Mouse (Mus musculus): Measurements from ENCODE around the gene Lrat. TPM values are rescaled to one million over a fixed set of nuclear protein-coding genes. Genes with fewer than 3 reads are reported as not detected.

The Lrat gene
- polyA plus RNA-seq, 1 experiment = 3.4 TPM

DNA sequence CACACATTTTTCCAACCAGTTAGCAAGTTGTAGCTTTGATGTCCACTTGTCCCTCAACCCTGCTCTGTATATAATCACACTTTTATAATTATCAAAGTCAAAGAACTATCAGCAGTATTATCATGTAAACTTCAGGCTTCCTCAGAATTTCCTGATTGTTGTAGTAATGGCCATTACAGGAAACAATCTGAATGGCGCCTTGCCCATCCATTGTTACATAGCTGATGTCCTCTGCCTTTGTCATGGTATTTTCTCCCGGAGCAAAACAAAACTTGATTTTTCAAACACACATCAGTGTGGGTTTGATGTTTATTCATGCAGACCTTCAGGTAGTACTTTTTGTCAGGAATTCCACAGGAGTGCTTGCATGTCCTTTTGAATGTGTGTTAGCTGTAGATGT, 4.9 kb upstream of the Lrat start:
- H3K4me3 ChIP-seq (ENCODE audit: control insufficient read depth, low read depth, low read length) = no peak overlapping the region
- H3K27ac ChIP-seq (ENCODE audit: control insufficient read depth, insufficient read depth, low read depth, low read length) = no peak overlapping the region
- TF ChIP-seq CTCF (IDR thresholded peaks at IDR 0.05; ENCODE audit: control insufficient read depth, insufficient read depth, insufficient replicate concordance, low read depth, low read length) = no peak
- H3K4me1 ChIP-seq (ENCODE audit: control insufficient read depth, insufficient read depth, low read length) = peaks cover 6% of the 10 kb centered on the region
- no peaks in the 10 kb centered on the region for H3K27me3 ChIP-seq (ENCODE audit: control insufficient read depth, insufficient read depth, low read length)
- no peaks in the 10 kb centered on the region for H3K36me3 ChIP-seq (ENCODE audit: control insufficient read depth, insufficient read depth, low read length)

DNA sequence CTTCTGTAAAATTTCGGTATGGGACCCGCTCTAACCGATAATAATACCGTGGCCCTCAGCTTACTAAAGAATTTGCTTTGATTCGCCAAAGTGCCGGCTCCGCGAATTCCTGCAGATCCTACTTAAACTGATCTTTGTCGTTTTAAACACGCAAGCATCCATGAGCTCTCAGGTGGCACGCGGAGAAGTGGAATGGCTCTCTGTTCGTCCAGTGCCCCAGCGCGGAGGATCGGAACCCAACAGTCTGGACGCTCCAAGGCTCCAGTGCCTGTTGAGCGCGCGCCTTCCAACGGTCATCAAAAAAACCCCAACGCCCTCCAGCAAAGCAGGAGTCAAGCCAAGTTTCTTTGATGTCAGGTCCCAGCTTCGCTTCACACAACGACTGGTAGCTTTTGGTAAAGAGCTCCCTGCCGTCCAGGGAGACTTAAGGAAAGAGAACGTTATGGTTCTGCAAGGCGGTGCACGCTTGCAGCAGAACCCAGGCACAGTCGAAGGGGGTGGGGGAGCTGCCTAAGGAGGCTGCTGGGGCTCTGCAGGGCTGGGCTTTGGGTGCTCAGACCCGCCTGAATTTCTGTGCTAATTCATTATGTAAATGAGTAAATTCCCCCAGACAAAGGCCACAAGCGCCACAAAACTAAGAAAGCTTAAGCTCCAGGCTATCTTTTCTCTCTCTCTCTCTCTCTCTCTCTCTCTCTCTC, 587 bp upstream of the Lrat start:
- Histone ChIP-seq H3K4me3 (ENCODE audit: control insufficient read depth, low read depth, low read length) (peak overlapping the region; percentile 84), H3K4me1 (ENCODE audit: control insufficient read depth, insufficient read depth, low read length) (peaks cover 11% of the 10 kb centered on the region), H3K36me3 (ENCODE audit: control insufficient read depth, insufficient read depth, low read length) (no peaks in the 10 kb centered on the region), H3K27me3 (ENCODE audit: control insufficient read depth, insufficient read depth, low read length) (no peaks in the 10 kb centered on the region), H3K27ac (ENCODE audit: control insufficient read depth, insufficient read depth, low read depth, low read length) (peak overlapping the region; percentile 95)
- TF ChIP-seq CTCF (IDR thresholded peaks at IDR 0.05; ENCODE audit: control insufficient read depth, insufficient read depth, insufficient replicate concordance, low read depth, low read length) (no peak), POLR2A (IDR thresholded peaks at IDR 0.05; ENCODE audit: control insufficient read depth, low read depth, low read length) (peak; percentile 29; the same call in 1 of the 2 replicates)

DNA sequence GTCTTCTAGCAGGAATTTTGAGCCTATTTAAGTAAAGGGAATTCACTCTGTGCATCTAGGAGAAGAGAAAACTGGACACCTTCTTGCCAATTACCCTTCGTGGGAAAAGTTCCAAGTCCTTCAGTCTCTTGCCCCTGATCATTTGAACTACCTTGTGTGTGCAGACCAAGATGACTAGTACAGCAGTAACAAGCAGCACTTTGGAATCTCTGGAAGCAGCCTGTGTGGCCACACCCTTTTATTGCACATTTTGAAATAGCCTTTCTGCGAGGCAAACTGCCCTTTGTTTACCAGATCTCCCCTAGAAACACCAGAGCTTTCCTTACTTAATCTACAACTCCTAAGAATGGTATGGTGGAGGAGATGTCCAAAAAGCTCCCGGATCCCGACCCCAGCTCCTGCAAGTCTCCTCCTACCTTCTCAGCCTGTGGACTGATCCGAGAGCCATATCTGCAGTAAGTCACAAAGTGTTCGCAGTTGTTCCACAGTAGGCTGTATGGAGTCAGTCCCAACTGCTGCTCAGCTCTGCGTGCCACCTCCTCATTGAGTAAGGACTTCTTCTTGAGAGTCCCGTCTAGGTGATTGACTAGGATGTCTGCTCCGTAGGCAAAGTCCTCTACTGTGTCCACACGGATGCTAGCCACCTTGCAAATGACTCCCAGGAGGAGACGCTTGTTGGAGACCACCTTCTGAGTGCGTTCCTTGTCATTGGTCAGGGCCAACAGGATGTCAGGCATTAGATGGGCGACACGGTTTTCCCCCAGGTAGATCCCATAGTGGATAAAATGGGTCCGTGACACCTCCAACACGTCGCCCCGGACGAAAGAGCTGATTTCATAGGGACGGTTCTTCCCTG, 788 bp downstream of the Lrat start:
- H3K27ac ChIP-seq (ENCODE audit: control insufficient read depth, insufficient read depth, low read depth, low read length) = peak overlapping the region; percentile 95
- peak overlapping the region; percentile 84 for H3K4me3 ChIP-seq (ENCODE audit: control insufficient read depth, low read depth, low read length)
- peaks cover 11% of the 10 kb centered on the region for H3K4me1 ChIP-seq (ENCODE audit: control insufficient read depth, insufficient read depth, low read length)
- no peaks in the 10 kb centered on the region for H3K27me3 ChIP-seq (ENCODE audit: control insufficient read depth, insufficient read depth, low read length)
- no peaks in the 10 kb centered on the region for H3K36me3 ChIP-seq (ENCODE audit: control insufficient read depth, insufficient read depth, low read length)
- no peak for TF ChIP-seq POLR2A (IDR thresholded peaks at IDR 0.05; ENCODE audit: control insufficient read depth, low read depth, low read length)

GRCm38 (mm10) chr3:82888842-82889241, 14.9 kb downstream of the Lrat start:
- Histone ChIP-seq H3K4me3 (ENCODE audit: control insufficient read depth, low read depth, low read length) (no peak overlapping the region), H3K27me3 (ENCODE audit: control insufficient read depth, insufficient read depth, low read length) (no peaks in the 10 kb centered on the region), H3K27ac (ENCODE audit: control insufficient read depth, insufficient read depth, low read depth, low read length) (no peak overlapping the region), H3K36me3 (ENCODE audit: control insufficient read depth, insufficient read depth, low read length) (no peaks in the 10 kb centered on the region), H3K4me1 (ENCODE audit: control insufficient read depth, insufficient read depth, low read length) (no peaks in the 10 kb centered on the region)
- no peak for TF ChIP-seq POLR2A (IDR thresholded peaks at IDR 0.05; ENCODE audit: control insufficient read depth, low read depth, low read length)
- TF ChIP-seq CTCF (IDR thresholded peaks at IDR 0.05; ENCODE audit: control insufficient read depth, insufficient read depth, insufficient replicate concordance, low read depth, low read length) = no peak

DNA sequence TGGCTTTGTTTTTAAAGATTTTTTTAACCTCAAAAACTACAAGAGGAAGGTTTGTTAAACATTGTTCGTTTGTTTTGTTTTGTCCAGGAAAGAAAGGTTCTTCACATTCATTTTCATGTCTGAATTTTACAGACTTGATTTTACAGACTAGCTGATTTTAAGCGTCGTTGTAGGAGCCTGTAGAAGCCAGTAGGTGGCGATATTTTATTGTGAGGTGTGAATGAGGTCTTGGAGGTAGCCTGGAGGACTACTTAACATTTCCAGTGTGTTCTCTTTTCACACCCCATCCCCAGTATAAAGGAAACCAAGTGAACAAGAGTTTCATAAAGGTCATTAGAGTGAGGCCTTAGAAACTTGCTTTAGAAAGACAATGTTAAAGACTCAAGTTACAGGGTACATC, 26.5 kb downstream of the Lrat start:
- TF ChIP-seq POLR2A (IDR thresholded peaks at IDR 0.05; ENCODE audit: control insufficient read depth, low read depth, low read length) (no peak), CTCF (IDR thresholded peaks at IDR 0.05; ENCODE audit: control insufficient read depth, insufficient read depth, insufficient replicate concordance, low read depth, low read length) (no peak)
- peaks cover 2% of the 10 kb centered on the region; the same call in 1 of the 2 replicates for H3K4me1 ChIP-seq (ENCODE audit: control insufficient read depth, insufficient read depth, low read length)
- H3K27ac ChIP-seq (ENCODE audit: control insufficient read depth, insufficient read depth, low read depth, low read length) = peak overlapping the region; percentile 51
- H3K36me3 ChIP-seq (ENCODE audit: control insufficient read depth, insufficient read depth, low read length) = no peaks in the 10 kb centered on the region; the same call in 1 of the 2 replicates
- no peaks in the 10 kb centered on the region for H3K27me3 ChIP-seq (ENCODE audit: control insufficient read depth, insufficient read depth, low read length)
- H3K4me3 ChIP-seq (ENCODE audit: control insufficient read depth, low read depth, low read length) = peak overlapping the region; percentile 95; the same call in 1 of the 2 replicates

- Histone ChIP-seq H3K36me3 (ENCODE audit: control insufficient read depth, insufficient read depth, low read length) (no peaks in the 10 kb centered on the region; the same call in 1 of the 2 replicates), H3K4me1 (ENCODE audit: control insufficient read depth, insufficient read depth, low read length) (peaks cover 2% of the 10 kb centered on the region; the same call in 1 of the 2 replicates), H3K4me3 (ENCODE audit: control insufficient read depth, low read depth, low read length) (peak within 1 kb of the TSS; percentile 95), H3K27me3 (ENCODE audit: control insufficient read depth, insufficient read depth, low read length) (no peaks in the 10 kb centered on the region), H3K27ac (ENCODE audit: control insufficient read depth, insufficient read depth, low read depth, low read length) (peak within 1 kb of the TSS; percentile 98)
- TF ChIP-seq POLR2A (IDR thresholded peaks at IDR 0.05; ENCODE audit: control insufficient read depth, low read depth, low read length) = peak; percentile 79; the same call in 1 of the 2 replicates
- no peak for TF ChIP-seq CTCF (IDR thresholded peaks at IDR 0.05; ENCODE audit: control insufficient read depth, insufficient read depth, insufficient replicate concordance, low read depth, low read length)
Measured at GRCm38 (mm10) chr3:82876372-82876739, 27.4 kb downstream of the Lrat start, which contains the start of gene Rbm46. TSS of gene Rbm46 (minus strand) at chr3:82876483.

GRCm38 (mm10) chr3:82875671-82876371, 28.0 kb downstream of the Lrat start:
- Histone ChIP-seq H3K27ac (ENCODE audit: control insufficient read depth, insufficient read depth, low read depth, low read length) (peak overlapping the region; percentile 98), H3K36me3 (ENCODE audit: control insufficient read depth, insufficient read depth, low read length) (no peaks in the 10 kb centered on the region; the same call in 1 of the 2 replicates), H3K4me1 (ENCODE audit: control insufficient read depth, insufficient read depth, low read length) (peaks cover 2% of the 10 kb centered on the region; the same call in 1 of the 2 replicates), H3K4me3 (ENCODE audit: control insufficient read depth, low read depth, low read length) (peak overlapping the region; percentile 95), H3K27me3 (ENCODE audit: control insufficient read depth, insufficient read depth, low read length) (no peaks in the 10 kb centered on the region)
- TF ChIP-seq POLR2A (IDR thresholded peaks at IDR 0.05; ENCODE audit: control insufficient read depth, low read depth, low read length) (no peak), CTCF (IDR thresholded peaks at IDR 0.05; ENCODE audit: control insufficient read depth, insufficient read depth, insufficient replicate concordance, low read depth, low read length) (no peak)

All from testis, adult 2 months (tissue).